In genomic region chr8:46468400-46468799, GRCm38 (mm10) we compare ENCODE assay signal across 1 mouse cellular context.
A peak's percentile ranks its signal among the peaks of the same experiment; 100 is the strongest.
TF ChIP-seq lines count a peak whose summit lies in the region.

No protein-coding gene starts in this region.

TF ChIP-seq in MEL, 35 proteins besides CTCF, POLR2A, EP300 and RAD21 (continued from another document):
- no peak for TF ChIP-seq POLR2AphosphoS2 (IDR thresholded peaks at IDR 0.05; ENCODE audit: low read length)
- no peak for TF ChIP-seq ZKSCAN1 (IDR thresholded peaks at IDR 0.05; ENCODE audit: low read depth, low read length)
- TF ChIP-seq TAL1 (IDR thresholded peaks at IDR 0.05; ENCODE audit: low read length): peak; percentile 30
- TF ChIP-seq TBP (IDR thresholded peaks at IDR 0.05; ENCODE audit: low read depth, low read length): no peak
- no peak for TF ChIP-seq MAZ (IDR thresholded peaks at IDR 0.05; ENCODE audit: low read depth, low read length)
- no peak for TF ChIP-seq KAT2A (conservative IDR thresholded peaks at IDR 0.05; ENCODE audit: low read depth, low read length)
- TF ChIP-seq MEF2A (IDR thresholded peaks at IDR 0.05; ENCODE audit: extremely low read depth, insufficient replicate concordance, low read depth, low read length, poor library complexity, severe bottlenecking): no peak
- TF ChIP-seq ZMIZ1 (IDR thresholded peaks at IDR 0.05; ENCODE audit: low read depth, low read length): no peak
- peak; percentile 42; the same call in 1 of the 2 replicates for TF ChIP-seq MAX (IDR thresholded peaks at IDR 0.05; ENCODE audit: low read length)
- peak; percentile 72; the same call in 1 of the 2 replicates for TF ChIP-seq BHLHE40 (IDR thresholded peaks at IDR 0.05; ENCODE audit: borderline replicate concordance, low read depth, low read length)
- 0 out of 2 replicates have a peak, but pooled peaks have one; percentile 23 for TF ChIP-seq MAFK (IDR thresholded peaks at IDR 0.05; ENCODE audit: borderline replicate concordance, low read depth, low read length)
- TF ChIP-seq GABPA (IDR thresholded peaks at IDR 0.05; ENCODE audit: low read depth, low read length): no peak
- peak; percentile 55; the same call in 1 of the 2 replicates for TF ChIP-seq MXI1 (IDR thresholded peaks at IDR 0.05; ENCODE audit: low read depth, low read length)
- TF ChIP-seq TCF12 (IDR thresholded peaks at IDR 0.05; ENCODE audit: low read depth, low read length): peak; percentile 90
- peak; percentile 86 for TF ChIP-seq ETS1 (IDR thresholded peaks at IDR 0.05; ENCODE audit: low read depth, low read length)
- no peak for TF ChIP-seq JUND (IDR thresholded peaks at IDR 0.05; ENCODE audit: low read depth, low read length)
- no peak for TF ChIP-seq POLR2AphosphoS5 (IDR thresholded peaks at IDR 0.05; ENCODE audit: borderline replicate concordance, low read depth, low read length)
- TF ChIP-seq USF1 (IDR thresholded peaks at IDR 0.05; ENCODE audit: low read depth, low read length): no peak
